12 mouse cellular contexts compared by ENCODE assay signal in genomic region chr10:75510446-75510845, GRCm38 (mm10). TPM values are rescaled to one million over a fixed set of nuclear protein-coding genes. Genes with fewer than 3 reads are reported as not detected.
DNase-seq lines count a peak whose midpoint lies in the region; ATAC-seq and TF ChIP-seq lines count a peak whose summit lies in the region.
"Had no signal": no experiment of that assay in that cellular context is flagged by ENCODE, and none has a peak within 500 bp of the region (broad histone marks: within the 10 kb centered on the region; RNA-seq: fewer than 3 reads in every experiment).

No protein-coding gene starts in this region.

- 70% methylated on average over 7 of the region's 7 CpGs for whole genome bisulfite sequencing in olfactory bulb, adult 2 months
- WGBS in forebrain, embryonic 16.5 days: 90% methylated on average over 7 of the region's 7 CpGs

- ATAC-seq in forebrain, embryonic 16.5 days: no peak

- peak; percentile 94 for DNase-seq in gastrocnemius, adult 18-20 months (ENCODE audit: low spot score)
- no peak for DNase-seq in gastrocnemius, postnatal 4 days (ENCODE audit: low spot score in 2 of 2)
- peak; percentile 38 for DNase-seq in ovary, adult 18-20 months (ENCODE audit: low spot score)
- DNase-seq in ovary, postnatal 10 days (ENCODE audit: low spot score): no peak
- DNase-seq in fat pad, adult 2 months (ENCODE audit: extremely low read depth, low read depth, low spot score): peak; percentile 64
- no peak for DNase-seq in frontal cortex, adult 2 months (ENCODE audit: extremely low spot score in 1 of 2, low spot score in 1 of 2)
- DNase-seq: liver had no signal

- peak; percentile 16; the same call in 1 of the 2 replicates for TF ChIP-seq CTCF in olfactory bulb, adult 2 months (IDR thresholded peaks at IDR 0.05; ENCODE audit: insufficient read depth, low read depth, low read length)

- no peaks in the 10 kb centered on the region for H3K4me1 ChIP-seq in olfactory bulb, adult 2 months (ENCODE audit: control insufficient read depth, insufficient read depth, low read length)
- peaks cover 2% of the 10 kb centered on the region; the same call in 1 of the 2 replicates for H3K4me1 ChIP-seq in forebrain, embryonic 16.5 days (replicated peaks; ENCODE audit: control insufficient read depth, insufficient read depth, low read length)

- TF ChIP-seq POLR2A in olfactory bulb, adult 2 months (IDR thresholded peaks at IDR 0.05; ENCODE audit: insufficient read depth, low read depth, low read length): no peak

- no peak overlapping the region for H3K4me3 ChIP-seq in olfactory bulb, adult 2 months (ENCODE audit: insufficient read depth, low read depth, low read length)
- no peak overlapping the region for H3K4me3 ChIP-seq in forebrain, embryonic 16.5 days (replicated peaks; ENCODE audit: low read length)
- H3K4me3 ChIP-seq: embryonic facial prominence, embryonic 12.5 days; hindbrain, embryonic 13.5 days had no signal

- no peaks in the 10 kb centered on the region for H3K27me3 ChIP-seq in forebrain, embryonic 16.5 days (replicated peaks; ENCODE audit: control insufficient read depth, insufficient read depth, low read length)
- H3K27me3 ChIP-seq: embryonic facial prominence, embryonic 12.5 days; hindbrain, embryonic 13.5 days had no signal

- H3K4me2 ChIP-seq in forebrain, embryonic 16.5 days (ENCODE audit: low read length): no peak overlapping the region
- H3K4me2 ChIP-seq: embryonic facial prominence, embryonic 12.5 days; hindbrain, embryonic 13.5 days had no signal

- no peak overlapping the region for H3K27ac ChIP-seq in olfactory bulb, adult 2 months (ENCODE audit: insufficient read depth, low read depth, low read length)
- H3K27ac ChIP-seq in forebrain, embryonic 16.5 days (ENCODE audit: low read length): no peak overlapping the region
- H3K27ac ChIP-seq: embryonic facial prominence, embryonic 12.5 days; hindbrain, embryonic 13.5 days had no signal

- H3K36me3 ChIP-seq in forebrain, embryonic 16.5 days (ENCODE audit: control insufficient read depth, insufficient read depth): peaks cover 28% of the 10 kb centered on the region

- no peak overlapping the region for H3K9ac ChIP-seq in forebrain, embryonic 16.5 days (replicated peaks; ENCODE audit: low read depth, low read length)
- H3K9ac ChIP-seq: embryonic facial prominence, embryonic 12.5 days; hindbrain, embryonic 13.5 days had no signal

- no peaks in the 10 kb centered on the region for H3K9me3 ChIP-seq in forebrain, embryonic 16.5 days (ENCODE audit: control insufficient read depth, low read length)
- H3K9me3 ChIP-seq: embryonic facial prominence, embryonic 12.5 days; hindbrain, embryonic 13.5 days had no signal

RNA-seq across cellular contexts. Expression of gene Snrpd3, which starts 6.9 kb away (rescaled TPM):
- total RNA-seq in gastrocnemius, adult 18-20 months (2021): 10 to 100 TPM; 76.2 to 80.2 TPM
- 100 to 1,000 TPM; 103 to 106 TPM for total RNA-seq in gastrocnemius, postnatal 4 days (2021)
- not detected in 2 replicates for polyA plus RNA-seq in olfactory bulb, adult 2 months (2012; ENCODE audit: insufficient read depth, insufficient read length, low replicate concordance, missing spikeins)
- polyA plus RNA-seq in frontal cortex, adult 2 months (2012; rRNA removed): 33.8 and 34.6 TPM in 2 replicates
- 135 and 147 TPM in 2 replicates for polyA plus RNA-seq in forebrain, embryonic 16.5 days (2015; fragmentation: Nextera tagmentation; extraction: Ambion mirVana)

RNA-seq across cellular contexts. Expression of gene Gucd1, which starts 7.3 kb away (rescaled TPM):
- total RNA-seq in gastrocnemius, adult 18-20 months (2021): 10 to 100 TPM; 43.6 to 61.5 TPM
- total RNA-seq in gastrocnemius, postnatal 4 days (2021): 10 to 100 TPM; 39.5 to 39.9 TPM
- polyA plus RNA-seq in olfactory bulb, adult 2 months (2012; ENCODE audit: insufficient read depth, insufficient read length, low replicate concordance, missing spikeins): not detected in 2 replicates
- polyA plus RNA-seq in frontal cortex, adult 2 months (2012; rRNA removed): 15.9 and 17.2 TPM in 2 replicates
- 17.3 and 22.2 TPM in 2 replicates for polyA plus RNA-seq in forebrain, embryonic 16.5 days (2015; fragmentation: Nextera tagmentation; extraction: Ambion mirVana)

RNA-seq across cellular contexts. Expression of gene Lrrc75b, which starts 49.7 kb away (rescaled TPM):
- total RNA-seq in gastrocnemius, adult 18-20 months (2021): under 1 TPM; 0.11 to 0.12 TPM
- 1 to 10 TPM; 2.8 to 3.3 TPM for total RNA-seq in gastrocnemius, postnatal 4 days (2021)
- not detected in 2 replicates for polyA plus RNA-seq in olfactory bulb, adult 2 months (2012; ENCODE audit: insufficient read depth, insufficient read length, low replicate concordance, missing spikeins)
- polyA plus RNA-seq in frontal cortex, adult 2 months (2012; rRNA removed): 8.4 and 8.7 TPM in 2 replicates
- polyA plus RNA-seq in forebrain, embryonic 16.5 days (2015; fragmentation: Nextera tagmentation; extraction: Ambion mirVana): 18.0 and 23.4 TPM in 2 replicates
- total RNA-seq: MEL had no signal

RNA-seq across cellular contexts. Expression of gene Ggt1, which starts 51.0 kb away (rescaled TPM):
- under 1 TPM in 1 of 2 experiments, not detected in 1; 0.78 TPM for total RNA-seq in gastrocnemius, adult 18-20 months (2021)
- under 1 TPM; 0.66 to 0.80 TPM for total RNA-seq in gastrocnemius, postnatal 4 days (2021)
- polyA plus RNA-seq in olfactory bulb, adult 2 months (2012; ENCODE audit: insufficient read depth, insufficient read length, low replicate concordance, missing spikeins): not detected in 2 replicates
- 4.2 and 4.8 TPM in 2 replicates for polyA plus RNA-seq in frontal cortex, adult 2 months (2012; rRNA removed)
- polyA plus RNA-seq in forebrain, embryonic 16.5 days (2015; fragmentation: Nextera tagmentation; extraction: Ambion mirVana): 0.53 and 1.0 TPM in 2 replicates

Comparison
In these comparisons a context has a peak if more than half of its experiments do, and no peak if none do; other contexts are left out.
1. DNase-seq: peak in gastrocnemius, adult 18-20 months (single experiment), ovary, adult 18-20 months (single experiment) and fat pad, adult 2 months (single experiment); none in gastrocnemius, postnatal 4 days (0 of 2), ovary, postnatal 10 days (single experiment) and frontal cortex, adult 2 months (0 of 2).